Mouse (Mus musculus) testis, adult 2 months (tissue): ENCODE results near the gene Ahnak.

ENCODE experiments used
- CTCF ChIP-seq: fragments of 200-500 bp; IDR thresholded peaks from 2 replicates; pipeline ENCODE4 v1.5.1; 2012; ENCODE audit warnings: low read depth, mild to moderate bottlenecking, inconsistent platforms, low read length, moderate library complexity; ENCODE audit not compliant: control insufficient read depth, insufficient read depth, insufficient replicate concordance
- POLR2A ChIP-seq: fragments of 200-500 bp; IDR thresholded peaks from 2 replicates; pipeline ENCODE4 v1.6.1; 2012; ENCODE audit warnings: low read depth, mild to moderate bottlenecking, inconsistent platforms, low read length, moderate library complexity; ENCODE audit not compliant: control insufficient read depth

DNA sequence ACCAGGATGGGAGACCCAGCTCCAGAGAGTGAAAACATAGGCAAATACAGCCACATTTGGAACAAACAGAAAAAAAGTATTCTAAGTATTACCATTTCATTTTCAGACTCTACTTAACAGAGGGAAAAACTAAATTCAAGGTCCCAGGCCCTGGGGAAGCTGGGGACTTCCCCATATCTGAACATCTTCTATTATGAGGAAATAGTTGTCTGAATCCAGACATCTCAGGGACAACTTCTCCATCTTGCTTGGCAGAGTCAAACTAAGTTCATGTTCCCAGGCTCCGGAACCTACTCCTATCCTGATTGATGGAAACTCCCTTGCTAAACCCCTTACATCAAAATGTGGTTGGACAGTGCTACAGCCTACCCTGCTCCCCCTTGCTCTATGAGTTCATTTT lies 133.3 kb downstream of the Ahnak start:
- no peak for TF ChIP-seq CTCF
- no peak for TF ChIP-seq POLR2A
